19 mouse cellular contexts compared by ENCODE assay signal in the genomic region with DNA sequence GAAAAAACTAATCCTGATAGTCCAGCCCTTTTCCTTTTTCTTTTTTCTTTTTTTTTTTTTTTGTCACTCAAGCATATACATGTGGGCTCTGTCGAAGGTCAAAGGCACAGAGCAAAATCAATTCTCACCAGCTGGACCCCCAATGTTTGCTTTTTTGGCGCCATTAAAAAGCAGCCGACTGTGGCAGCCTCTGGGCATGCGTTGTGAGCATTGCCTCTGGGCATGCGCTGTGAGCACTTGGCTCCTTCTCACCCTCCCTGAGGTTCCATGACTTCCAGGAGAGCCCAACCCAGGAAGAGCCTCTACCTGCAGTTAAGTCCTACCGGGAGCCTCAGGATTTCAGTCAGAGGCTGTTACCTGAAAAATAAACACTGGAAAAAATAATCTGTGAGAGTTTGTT.
DNase-seq lines count a peak whose midpoint lies in the region; ATAC-seq and TF ChIP-seq lines count a peak whose summit lies in the region.
"Had no signal": no experiment of that assay in that cellular context is flagged by ENCODE, and none has a peak within 500 bp of the region (broad histone marks: within the 10 kb centered on the region; RNA-seq: fewer than 3 reads in every experiment).

No protein-coding gene starts in this region.

- H3K27me3 ChIP-seq in kidney, adult 2 months (replicated peaks; ENCODE audit: control insufficient read depth, insufficient read depth, low read length): no peaks in the 10 kb centered on the region
- H3K27me3 ChIP-seq in liver, adult 2 months (ENCODE audit: control insufficient read depth, insufficient read depth, low read length): no peaks in the 10 kb centered on the region
- no peaks in the 10 kb centered on the region for H3K27me3 ChIP-seq in liver, embryonic 12.5 days (replicated peaks)
- H3K27me3 ChIP-seq in midbrain, embryonic 14.5 days (ENCODE audit: control insufficient read depth, insufficient read depth, low read length): no peaks in the 10 kb centered on the region
- no peaks in the 10 kb centered on the region for H3K27me3 ChIP-seq in midbrain, embryonic 15.5 days (replicated peaks)
- H3K27me3 ChIP-seq: embryonic facial prominence, embryonic 13.5 days; forebrain, embryonic 12.5 days; heart, embryonic 13.5 days; hindbrain, embryonic 12.5 days had no signal

- H3K4me3 ChIP-seq in kidney, adult 2 months (ENCODE audit: insufficient read depth, low read depth, low read length): no peak overlapping the region
- peak overlapping the region; percentile 59 for H3K4me3 ChIP-seq in liver, adult 2 months (ENCODE audit: insufficient read depth, low read depth, low read length)
- no peak overlapping the region for H3K4me3 ChIP-seq in liver, embryonic 12.5 days
- no peak overlapping the region for H3K4me3 ChIP-seq in midbrain, embryonic 14.5 days (replicated peaks; ENCODE audit: low read depth, low read length)
- H3K4me3 ChIP-seq in midbrain, embryonic 15.5 days: no peak overlapping the region
- H3K4me3 ChIP-seq: embryonic facial prominence, embryonic 13.5 days; forebrain, embryonic 12.5 days; heart, embryonic 13.5 days; hindbrain, embryonic 12.5 days had no signal

- ATAC-seq in liver, embryonic 12.5 days: no peak
- no peak for ATAC-seq in midbrain, embryonic 14.5 days (ENCODE audit: low FRiP score, low TSS enrichment)
- no peak for ATAC-seq in midbrain, embryonic 15.5 days (replicated peaks)
- ATAC-seq: forebrain, embryonic 16.5 days; hindbrain, embryonic 16.5 days had no signal

- TF ChIP-seq CTCF in kidney, adult 2 months (conservative IDR thresholded peaks at IDR 0.05; ENCODE audit: insufficient read depth, insufficient read length, low read depth, low read length): no peak
- no peak for TF ChIP-seq CTCF in liver, adult 2 months (IDR thresholded peaks at IDR 0.05; ENCODE audit: low read depth, low read length)

- no peak overlapping the region for H3K4me2 ChIP-seq in liver, embryonic 12.5 days
- no peak overlapping the region for H3K4me2 ChIP-seq in midbrain, embryonic 14.5 days (ENCODE audit: low read length)
- H3K4me2 ChIP-seq in midbrain, embryonic 15.5 days: no peak overlapping the region
- H3K4me2 ChIP-seq: embryonic facial prominence, embryonic 13.5 days; forebrain, embryonic 12.5 days; heart, embryonic 13.5 days; hindbrain, embryonic 12.5 days had no signal

- H3K9me3 ChIP-seq in liver, embryonic 12.5 days (replicated peaks): no peaks in the 10 kb centered on the region
- no peaks in the 10 kb centered on the region for H3K9me3 ChIP-seq in midbrain, embryonic 14.5 days (ENCODE audit: control insufficient read depth, low read length)
- H3K9me3 ChIP-seq in midbrain, embryonic 15.5 days: no peaks in the 10 kb centered on the region
- H3K9me3 ChIP-seq: embryonic facial prominence, embryonic 13.5 days; forebrain, embryonic 12.5 days; heart, embryonic 13.5 days; hindbrain, embryonic 12.5 days had no signal

- H3K4me1 ChIP-seq in kidney, adult 2 months (ENCODE audit: control insufficient read depth, insufficient read depth, low read length): peaks cover 10% of the 10 kb centered on the region
- peaks cover 18% of the 10 kb centered on the region for H3K4me1 ChIP-seq in liver, adult 2 months (ENCODE audit: control insufficient read depth, insufficient read depth, low read length)
- peaks cover 20% of the 10 kb centered on the region for H3K4me1 ChIP-seq in liver, embryonic 12.5 days
- H3K4me1 ChIP-seq in midbrain, embryonic 14.5 days (ENCODE audit: control insufficient read depth, insufficient read depth, low read length): no peaks in the 10 kb centered on the region
- 0 out of 2 replicates have a peak, but pooled peaks cover 5% of the 10 kb centered on the region for H3K4me1 ChIP-seq in midbrain, embryonic 15.5 days
- H3K4me1 ChIP-seq: hindbrain, embryonic 12.5 days had no signal

- no peaks in the 10 kb centered on the region for H3K36me3 ChIP-seq in kidney, adult 2 months (ENCODE audit: control insufficient read depth, insufficient read depth, low read length)
- H3K36me3 ChIP-seq in liver, adult 2 months (ENCODE audit: control insufficient read depth, insufficient read depth, low read length): no peaks in the 10 kb centered on the region
- no peaks in the 10 kb centered on the region for H3K36me3 ChIP-seq in liver, embryonic 12.5 days
- H3K36me3 ChIP-seq in midbrain, embryonic 14.5 days (ENCODE audit: control insufficient read depth, insufficient read depth, low read length): no peaks in the 10 kb centered on the region
- no peaks in the 10 kb centered on the region for H3K36me3 ChIP-seq in midbrain, embryonic 15.5 days (replicated peaks)
- H3K36me3 ChIP-seq: embryonic facial prominence, embryonic 13.5 days; forebrain, embryonic 12.5 days; heart, embryonic 13.5 days; hindbrain, embryonic 12.5 days had no signal

- H3K9ac ChIP-seq in liver, adult 2 months (ENCODE audit: low read depth, low read length): peak overlapping the region; percentile 93
- H3K9ac ChIP-seq in liver, embryonic 12.5 days: no peak overlapping the region
- H3K9ac ChIP-seq in midbrain, embryonic 14.5 days (replicated peaks; ENCODE audit: low read length): no peak overlapping the region
- H3K9ac ChIP-seq in midbrain, embryonic 15.5 days: no peak overlapping the region
- H3K9ac ChIP-seq: embryonic facial prominence, embryonic 13.5 days; forebrain, embryonic 12.5 days; heart, embryonic 13.5 days; hindbrain, embryonic 12.5 days had no signal

- DNase-seq in adrenal gland, postnatal 14 days: peak; percentile 9
- no peak for DNase-seq in adrenal gland, postnatal 4 days (ENCODE audit: low spot score in 2 of 2)
- DNase-seq in kidney, adult 2 months: peak; percentile 55
- DNase-seq in kidney, adult 11 months: no peak
- peak; percentile 82 for DNase-seq in liver, adult 2 months (ENCODE audit: extremely low read depth, low read depth, low spot score)
- DNase-seq in midbrain, embryonic 14.5 days: peak; percentile 46
- DNase-seq: adrenal gland, postnatal 36 days; cerebellum, adult 11 months; cerebellum, adult 8-10 months; gastrocnemius, postnatal 25 days; heart, postnatal 4 days had no signal

- TF ChIP-seq POLR2A in kidney, adult 2 months (IDR thresholded peaks at IDR 0.05; ENCODE audit: low read depth, low read length): no peak
- TF ChIP-seq POLR2A in liver, adult 2 months (IDR thresholded peaks at IDR 0.05; ENCODE audit: extremely low read depth, insufficient read depth, low read length): peak; percentile 58; the same call in 1 of the 2 replicates

- 48% methylated on average over 6 of the region's 6 CpGs for WGBS in kidney, adult 2 months
- 21% methylated on average over 6 of the region's 6 CpGs for WGBS in liver, adult 2 months
- 74% methylated on average over 6 of the region's 6 CpGs for WGBS in liver, embryonic 12.5 days (ENCODE audit: insufficient replicate concordance)
- 66% methylated on average over 6 of the region's 6 CpGs for whole genome bisulfite sequencing in midbrain, embryonic 14.5 days
- WGBS in midbrain, embryonic 15.5 days: 64% methylated on average over 6 of the region's 6 CpGs

- no peak overlapping the region for H3K27ac ChIP-seq in kidney, adult 2 months (ENCODE audit: insufficient read depth, low read depth, low read length)
- H3K27ac ChIP-seq in liver, adult 2 months (replicated peaks; ENCODE audit: insufficient read depth, low read depth, low read length): peak overlapping the region; percentile 97
- no peak overlapping the region for H3K27ac ChIP-seq in liver, embryonic 12.5 days
- no peak overlapping the region for H3K27ac ChIP-seq in midbrain, embryonic 14.5 days (replicated peaks; ENCODE audit: low read depth, low read length)
- no peak overlapping the region for H3K27ac ChIP-seq in midbrain, embryonic 15.5 days
- H3K27ac ChIP-seq: embryonic facial prominence, embryonic 13.5 days; forebrain, embryonic 12.5 days; heart, embryonic 13.5 days; hindbrain, embryonic 12.5 days had no signal

- no peaks in the 10 kb centered on the region for H3K79me2 ChIP-seq in liver, adult 2 months (ENCODE audit: control insufficient read depth, insufficient read depth, low read length)

Comparison
In these comparisons a context has a peak if more than half of its experiments do, and no peak if none do; other contexts are left out.
1. DNase-seq: peak in adrenal gland, postnatal 14 days (single experiment), kidney, adult 2 months (single experiment), liver, adult 2 months (single experiment) and midbrain, embryonic 14.5 days (single experiment); none in adrenal gland, postnatal 4 days (0 of 2) and kidney, adult 11 months (single experiment).